Mouse (Mus musculus): ENCODE results near the gene Rbm33.

The Rbm33 gene

GRCm38 (mm10) chr5:28414076-28414475, 97.2 kb downstream of the Rbm33 start:
- no peak for DNase-seq

- DNase-seq: no peak
Measured at GRCm38 (mm10) chr5:28416029-28416428, 99.1 kb downstream of the Rbm33 start.

GRCm38 (mm10) chr5:28418734-28419133, 101.8 kb downstream of the Rbm33 start:
- no peak for DNase-seq

GRCm38 (mm10) chr5:28419640-28420265, 102.8 kb downstream of the Rbm33 start:
- DNase-seq: no peak

GRCm38 (mm10) chr5:28423781-28424180, 106.9 kb downstream of the Rbm33 start:
- DNase-seq: no peak

- no peak for DNase-seq
Measured at GRCm38 (mm10) chr5:28425926-28426325, 109.0 kb downstream of the Rbm33 start.

GRCm38 (mm10) chr5:28450126-28450890, 133.4 kb downstream of the Rbm33 start:
- DNase-seq: no peak

- DNase-seq: peak; percentile 57 to 60
Measured at GRCm38 (mm10) chr5:28451053-28451638, 134.2 kb downstream of the Rbm33 start.

GRCm38 (mm10) chr5:28453086-28453485, 136.2 kb downstream of the Rbm33 start:
- no peak for DNase-seq

GRCm38 (mm10) chr5:28453523-28453922, 136.6 kb downstream of the Rbm33 start:
- DNase-seq: no peak

- DNase-seq: no peak
Measured at GRCm38 (mm10) chr5:28454546-28454945, 137.6 kb downstream of the Rbm33 start.

GRCm38 (mm10) chr5:28455721-28456120, 138.8 kb downstream of the Rbm33 start:
- DNase-seq: no peak

- DNase-seq: no peak
Measured at GRCm38 (mm10) chr5:28456366-28456765, 139.4 kb downstream of the Rbm33 start.

GRCm38 (mm10) chr5:28457921-28458641, 141.2 kb downstream of the Rbm33 start:
- DNase-seq: no peak

GRCm38 (mm10) chr5:28458821-28459240, 141.9 kb downstream of the Rbm33 start:
- DNase-seq: no peak

- DNase-seq: no peak
Measured at GRCm38 (mm10) chr5:28459456-28460225, 142.7 kb downstream of the Rbm33 start.

GRCm38 (mm10) chr5:28460556-28461350, 143.8 kb downstream of the Rbm33 start:
- no peak for DNase-seq

GRCm38 (mm10) chr5:28461376-28461775, 144.5 kb downstream of the Rbm33 start:
- DNase-seq: no peak

- DNase-seq: no peak
Measured at GRCm38 (mm10) chr5:28462741-28463590, 146.0 kb downstream of the Rbm33 start.

GRCm38 (mm10) chr5:28463656-28464055, 146.7 kb downstream of the Rbm33 start:
- DNase-seq: no peak

All from thymus, postnatal 36 days (tissue).